Mouse (Mus musculus): ENCODE results near the gene Chchd1. TPM values are rescaled to one million over a fixed set of nuclear protein-coding genes. Genes with fewer than 3 reads are reported as not detected.

The Chchd1 gene
- polyA plus RNA-seq, 1 experiment: 111 TPM

DNA sequence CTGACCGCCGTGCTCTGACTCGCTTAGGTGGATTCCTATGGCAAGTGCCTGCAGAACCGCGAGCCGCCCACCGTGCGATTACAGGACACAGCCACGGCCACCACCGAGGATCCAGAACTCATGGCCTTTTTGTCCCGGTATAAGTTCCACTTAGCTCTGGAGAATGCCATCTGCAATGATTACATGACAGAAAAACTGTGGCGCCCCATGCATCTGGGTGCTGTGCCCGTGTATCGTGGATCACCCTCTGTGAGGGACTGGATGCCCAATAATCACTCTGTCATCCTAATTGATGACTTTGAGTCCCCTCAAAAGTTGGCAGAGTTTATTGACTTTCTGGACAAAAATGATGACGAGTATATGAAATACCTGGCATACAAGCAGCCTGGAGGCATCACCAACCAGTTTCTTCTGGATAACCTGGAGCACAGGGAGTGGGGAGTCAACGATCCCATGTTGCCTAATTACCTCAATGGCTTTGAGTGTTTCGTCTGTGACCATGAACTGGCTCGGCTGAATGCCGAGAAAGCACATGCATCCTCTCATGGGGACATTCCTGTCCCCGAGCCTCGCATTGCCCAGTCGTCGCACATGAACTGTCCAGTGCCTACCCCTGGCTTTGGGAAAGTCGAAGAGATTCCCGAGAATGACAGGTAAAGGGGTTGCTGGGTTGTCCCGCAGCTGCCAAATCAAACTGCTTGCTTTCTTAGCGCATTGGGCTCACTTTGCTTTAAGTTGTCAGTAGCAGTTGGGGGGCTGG, 6.9 kb upstream of the Chchd1 start:
- H3ac ChIP-seq (ENCODE audit: control insufficient read depth, insufficient read length): peak overlapping the region; percentile 99

DNA sequence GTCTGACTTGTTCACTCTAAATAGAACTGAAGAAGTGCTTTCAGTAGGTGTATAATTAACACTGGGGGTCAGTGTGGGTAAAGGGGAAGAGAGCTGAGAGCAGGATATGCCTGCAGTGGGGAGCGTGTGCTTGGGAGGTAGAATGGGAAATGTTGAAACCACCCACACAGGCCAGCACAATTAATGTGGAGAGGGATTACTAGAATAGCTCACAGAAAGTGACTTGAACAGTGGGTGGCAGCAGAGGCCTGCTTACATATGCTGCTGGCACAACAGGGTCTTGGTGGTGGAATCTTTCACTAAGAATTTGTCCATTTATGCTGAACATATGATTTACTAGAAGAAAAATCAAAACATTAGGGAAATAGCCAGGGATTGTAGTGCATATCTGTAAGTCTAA, 5.8 kb upstream of the Chchd1 start:
- Histone ChIP-seq H3K27me3 (ENCODE audit: control insufficient read depth, insufficient read depth, insufficient read length) (no peaks in the 10 kb centered on the region), H3ac (ENCODE audit: control insufficient read depth, insufficient read length) (no peak overlapping the region), H3K4me2 (ENCODE audit: low read depth) (peak overlapping the region; percentile 90), H3K4me3 (peak overlapping the region; percentile 40), H3K36me3 (ENCODE audit: control insufficient read depth, insufficient read depth) (peaks cover 25% of the 10 kb centered on the region), H3K79me2 (ENCODE audit: control insufficient read depth, insufficient read depth) (peaks cover 66% of the 10 kb centered on the region)
- no peak for TF ChIP-seq POLR2A (IDR thresholded peaks at IDR 0.05; ENCODE audit: insufficient read length, low read depth)
- no peak for TF ChIP-seq MAX (IDR thresholded peaks at IDR 0.05; ENCODE audit: low read depth)
- TF ChIP-seq MYOG (IDR thresholded peaks at IDR 0.05; ENCODE audit: control insufficient read depth in 1 of 3, insufficient read depth in 1 of 3, insufficient read length in 2 of 3, low read depth in 2 of 3): no peak
- TF ChIP-seq USF1 (IDR thresholded peaks at IDR 0.05; ENCODE audit: low read depth): no peak
- TF ChIP-seq E2F4 (IDR thresholded peaks at IDR 0.05; ENCODE audit: insufficient read depth): no peak
- TF ChIP-seq TCF12 (IDR thresholded peaks at IDR 0.05; ENCODE audit: insufficient read depth, poor library complexity, severe bottlenecking): no peak
- TF ChIP-seq REST (IDR thresholded peaks at IDR 0.05; ENCODE audit: insufficient read depth, insufficient read length): no peak
- no peak for TF ChIP-seq CEBPB (IDR thresholded peaks at IDR 0.05; ENCODE audit: insufficient read depth, poor library complexity, severe bottlenecking)
- TF ChIP-seq SRF (IDR thresholded peaks at IDR 0.05; ENCODE audit: control insufficient read depth, insufficient read length, low read depth): no peak
- TF ChIP-seq MYOD1 (IDR thresholded peaks at IDR 0.05; ENCODE audit: control insufficient read depth in 1 of 3, insufficient read length in 2 of 3, low read depth in 2 of 3): no peak
- TF ChIP-seq POLR2AphosphoS2 (IDR thresholded peaks at IDR 0.05; ENCODE audit: insufficient read length, low read depth): no peak
- no peak for TF ChIP-seq TCF3 (IDR thresholded peaks at IDR 0.05; ENCODE audit: insufficient read length, low read depth)

More for the DNA sequence above, 6.9 kb upstream of the Chchd1 start:
- Histone ChIP-seq H3K36me3 (ENCODE audit: control insufficient read depth, insufficient read depth) (peaks cover 29% of the 10 kb centered on the region), H3K4me3 (peak overlapping the region; percentile 40), H3K79me2 (ENCODE audit: control insufficient read depth, insufficient read depth) (peaks cover 56% of the 10 kb centered on the region), H3K4me2 (ENCODE audit: low read depth) (peak overlapping the region; percentile 90), H3K27me3 (ENCODE audit: control insufficient read depth, insufficient read depth, insufficient read length) (no peaks in the 10 kb centered on the region)
- TF ChIP-seq USF1 (IDR thresholded peaks at IDR 0.05; ENCODE audit: low read depth) (no peak), POLR2A (IDR thresholded peaks at IDR 0.05; ENCODE audit: insufficient read length, low read depth) (no peak), MYOG (IDR thresholded peaks at IDR 0.05; ENCODE audit: control insufficient read depth in 1 of 3, insufficient read depth in 1 of 3, insufficient read length in 2 of 3, low read depth in 2 of 3) (no peak), REST (IDR thresholded peaks at IDR 0.05; ENCODE audit: insufficient read depth, insufficient read length) (no peak), POLR2AphosphoS2 (IDR thresholded peaks at IDR 0.05; ENCODE audit: insufficient read length, low read depth) (peak; percentile 37), TCF12 (IDR thresholded peaks at IDR 0.05; ENCODE audit: insufficient read depth, poor library complexity, severe bottlenecking) (no peak), MAX (IDR thresholded peaks at IDR 0.05; ENCODE audit: low read depth) (no peak), E2F4 (IDR thresholded peaks at IDR 0.05; ENCODE audit: insufficient read depth) (no peak), SRF (IDR thresholded peaks at IDR 0.05; ENCODE audit: control insufficient read depth, insufficient read length, low read depth) (no peak)

DNA sequence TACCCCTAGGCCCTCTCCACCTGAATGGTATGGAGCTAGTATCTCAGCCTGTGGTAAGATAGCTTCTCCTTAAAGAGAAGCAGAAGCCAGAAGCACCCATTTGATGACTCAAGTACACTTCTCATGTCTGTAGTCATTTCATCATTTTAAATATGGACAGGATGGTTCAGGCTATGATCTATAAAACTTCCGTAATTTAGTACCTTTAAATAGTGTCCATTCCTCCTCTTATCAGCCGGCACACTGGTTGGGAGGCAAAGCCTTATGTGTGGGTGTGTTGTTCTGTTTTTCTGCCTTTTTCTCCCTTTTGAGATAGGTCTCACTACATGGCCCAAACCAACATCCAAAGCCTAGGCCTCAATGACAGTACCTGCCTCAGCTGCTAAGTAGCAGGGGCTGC, 4.3 kb upstream of the Chchd1 start:
- Histone ChIP-seq H3ac (ENCODE audit: control insufficient read depth, insufficient read length) (no peak overlapping the region), H3K4me3 (no peak overlapping the region), H3K27me3 (ENCODE audit: control insufficient read depth, insufficient read depth, insufficient read length) (no peaks in the 10 kb centered on the region), H3K4me2 (ENCODE audit: low read depth) (peak overlapping the region; percentile 90), H3K36me3 (ENCODE audit: control insufficient read depth, insufficient read depth) (peaks cover 10% of the 10 kb centered on the region), H3K79me2 (ENCODE audit: control insufficient read depth, insufficient read depth) (peaks cover 74% of the 10 kb centered on the region)
- TF ChIP-seq TCF3 (IDR thresholded peaks at IDR 0.05; ENCODE audit: insufficient read length, low read depth): no peak
- TF ChIP-seq POLR2AphosphoS2 (IDR thresholded peaks at IDR 0.05; ENCODE audit: insufficient read length, low read depth): no peak

DNA sequence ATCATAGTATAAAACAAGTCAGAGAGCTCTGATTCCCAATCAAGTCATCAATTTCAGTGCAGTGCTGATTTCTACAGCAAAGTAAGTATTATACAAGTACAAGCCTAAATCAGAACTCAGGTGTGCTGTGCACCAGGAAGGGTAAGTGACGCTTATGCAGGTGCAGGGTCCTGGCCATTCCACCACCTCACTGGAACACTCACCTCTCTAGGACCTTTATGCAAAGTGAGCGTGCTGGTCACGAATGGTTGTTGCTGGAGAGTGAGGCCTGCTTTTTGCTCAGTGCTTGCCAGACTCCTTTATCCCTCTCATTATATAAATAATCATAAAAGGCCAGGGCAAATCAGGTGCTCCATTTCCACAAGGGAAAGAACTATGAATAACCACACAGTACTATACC, 2.4 kb upstream of the Chchd1 start:
- Histone ChIP-seq H3K36me3 (ENCODE audit: control insufficient read depth, insufficient read depth) (no peaks in the 10 kb centered on the region), H3K4me2 (ENCODE audit: low read depth) (no peak overlapping the region), H3ac (ENCODE audit: control insufficient read depth, insufficient read length) (no peak overlapping the region), H3K79me2 (ENCODE audit: control insufficient read depth, insufficient read depth) (peaks cover 89% of the 10 kb centered on the region), H3K4me3 (no peak overlapping the region), H3K27me3 (ENCODE audit: control insufficient read depth, insufficient read depth, insufficient read length) (no peaks in the 10 kb centered on the region)
- TF ChIP-seq MYOD1 (IDR thresholded peaks at IDR 0.05; ENCODE audit: control insufficient read depth in 1 of 3, insufficient read length in 2 of 3, low read depth in 2 of 3): no peak
- no peak for TF ChIP-seq SRF (IDR thresholded peaks at IDR 0.05; ENCODE audit: control insufficient read depth, insufficient read length, low read depth)
- no peak for TF ChIP-seq TCF3 (IDR thresholded peaks at IDR 0.05; ENCODE audit: insufficient read length, low read depth)
- no peak for TF ChIP-seq CEBPB (IDR thresholded peaks at IDR 0.05; ENCODE audit: insufficient read depth, poor library complexity, severe bottlenecking)
- TF ChIP-seq USF1 (IDR thresholded peaks at IDR 0.05; ENCODE audit: low read depth): no peak
- no peak for TF ChIP-seq POLR2A (IDR thresholded peaks at IDR 0.05; ENCODE audit: insufficient read length, low read depth)
- no peak for TF ChIP-seq TCF12 (IDR thresholded peaks at IDR 0.05; ENCODE audit: insufficient read depth, poor library complexity, severe bottlenecking)
- TF ChIP-seq REST (IDR thresholded peaks at IDR 0.05; ENCODE audit: insufficient read depth, insufficient read length): no peak
- TF ChIP-seq MYOG (IDR thresholded peaks at IDR 0.05; ENCODE audit: control insufficient read depth in 1 of 3, insufficient read depth in 1 of 3, insufficient read length in 2 of 3, low read depth in 2 of 3): no peak
- TF ChIP-seq MAX (IDR thresholded peaks at IDR 0.05; ENCODE audit: low read depth): no peak
- TF ChIP-seq E2F4 (IDR thresholded peaks at IDR 0.05; ENCODE audit: insufficient read depth): no peak
- no peak for TF ChIP-seq POLR2AphosphoS2 (IDR thresholded peaks at IDR 0.05; ENCODE audit: insufficient read length, low read depth)

DNA sequence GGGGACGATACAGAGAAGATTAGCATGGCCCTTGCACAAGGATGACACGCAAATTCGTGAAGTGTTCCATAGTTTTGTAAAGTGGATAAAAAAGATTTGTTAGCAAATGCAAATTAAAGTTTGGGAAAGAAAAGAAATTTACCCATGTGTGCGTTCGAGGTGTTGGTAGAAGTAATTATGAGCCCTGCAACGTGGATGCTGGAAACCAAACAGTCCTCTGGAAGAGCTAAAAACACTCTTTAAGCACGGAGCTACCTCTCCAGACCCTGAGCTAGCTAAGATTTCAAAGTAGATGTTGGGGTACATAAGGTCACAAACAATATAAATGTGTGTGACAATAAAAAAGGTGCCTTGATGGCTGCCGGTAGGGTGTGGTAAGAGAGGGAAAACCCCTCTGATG, 1.3 kb upstream of the Chchd1 start:
- Histone ChIP-seq H3ac (ENCODE audit: control insufficient read depth, insufficient read length) (no peak overlapping the region), H3K36me3 (ENCODE audit: control insufficient read depth, insufficient read depth) (no peaks in the 10 kb centered on the region)
- TF ChIP-seq MYOD1 (IDR thresholded peaks at IDR 0.05; ENCODE audit: control insufficient read depth in 1 of 3, insufficient read length in 2 of 3, low read depth in 2 of 3): no peak
- TF ChIP-seq CEBPB (IDR thresholded peaks at IDR 0.05; ENCODE audit: insufficient read depth, poor library complexity, severe bottlenecking): no peak
- no peak for TF ChIP-seq USF1 (IDR thresholded peaks at IDR 0.05; ENCODE audit: low read depth)
- TF ChIP-seq REST (IDR thresholded peaks at IDR 0.05; ENCODE audit: insufficient read depth, insufficient read length): no peak
- no peak for TF ChIP-seq TCF12 (IDR thresholded peaks at IDR 0.05; ENCODE audit: insufficient read depth, poor library complexity, severe bottlenecking)
- TF ChIP-seq POLR2A (IDR thresholded peaks at IDR 0.05; ENCODE audit: insufficient read length, low read depth): no peak
- TF ChIP-seq E2F4 (IDR thresholded peaks at IDR 0.05; ENCODE audit: insufficient read depth): no peak
- TF ChIP-seq POLR2AphosphoS2 (IDR thresholded peaks at IDR 0.05; ENCODE audit: insufficient read length, low read depth): no peak

More for the DNA sequence above, 1.3 kb upstream of the Chchd1 start:
- no peaks in the 10 kb centered on the region for H3K27me3 ChIP-seq (ENCODE audit: control insufficient read depth, insufficient read depth, insufficient read length)
- peak overlapping the region; percentile 90 for H3K4me3 ChIP-seq
- H3K4me2 ChIP-seq (ENCODE audit: low read depth): peak overlapping the region; percentile 91
- peaks cover 81% of the 10 kb centered on the region for H3K79me2 ChIP-seq (ENCODE audit: control insufficient read depth, insufficient read depth)
